Mouse (Mus musculus): ENCODE data around the gene Fmnl1. TPM values are rescaled to one million over a fixed set of nuclear protein-coding genes. Genes with fewer than 3 reads are reported as not detected.
A peak's percentile ranks its signal among the peaks of the same experiment; 100 is the strongest.
"Not testable (repeated sequence)": the region's sequence is repeated elsewhere in the genome, so short reads cannot be mapped to it uniquely, and the experiment has no call there.

The Fmnl1 gene
- polyA plus RNA-seq, 1 experiment from 2014 or later: 0.78 TPM

- H3K9ac ChIP-seq (replicated peaks): no peak overlapping the region
- H3K4me1 ChIP-seq (replicated peaks): no peaks in the 10 kb centered on the region
- ATAC-seq (ENCODE audit: insufficient number of reproducible peaks, insufficient read depth, low FRiP score, low TSS enrichment, low read depth): no peak
- H3K27me3 ChIP-seq: peaks cover 7% of the 10 kb centered on the region; the same call in 1 of the 2 replicates
- 64% methylated on average over 8 of the region's 8 CpGs for WGBS
- no peak overlapping the region for H3K4me3 ChIP-seq (replicated peaks)
- H3K27ac ChIP-seq: no peak overlapping the region
- H3K4me2 ChIP-seq: no peak overlapping the region
- H3K9me3 ChIP-seq: peaks cover 8% of the 10 kb centered on the region; the same call in 1 of the 2 replicates
- H3K36me3 ChIP-seq: no peaks in the 10 kb centered on the region
Observed at GRCm38 (mm10) chr11:103210291-103210690, 39.4 kb downstream of the Fmnl1 start.

- ATAC-seq (ENCODE audit: insufficient number of reproducible peaks, insufficient read depth, low FRiP score, low TSS enrichment, low read depth): no peak
- H3K4me2 ChIP-seq: no peak overlapping the region
- no peaks in the 10 kb centered on the region for H3K36me3 ChIP-seq
- H3K9ac ChIP-seq (replicated peaks): no peak overlapping the region
- H3K27ac ChIP-seq: no peak overlapping the region
- no peak overlapping the region for H3K4me3 ChIP-seq (replicated peaks)
- H3K27me3 ChIP-seq: peaks cover 23% of the 10 kb centered on the region
- peaks cover 12% of the 10 kb centered on the region for H3K4me1 ChIP-seq (replicated peaks)
- peaks cover 8% of the 10 kb centered on the region; the same call in 1 of the 2 replicates for H3K9me3 ChIP-seq
- 80% methylated on average over 5 of the region's 5 CpGs for WGBS
Observed at GRCm38 (mm10) chr11:103213712-103214111, 42.8 kb downstream of the Fmnl1 start.

GRCm38 (mm10) chr11:103215355-103215754 lies 44.4 kb downstream of the Fmnl1 start:
- ATAC-seq (ENCODE audit: insufficient number of reproducible peaks, insufficient read depth, low FRiP score, low TSS enrichment, low read depth): no peak
- Histone ChIP-seq H3K4me2 (no peak overlapping the region), H3K4me3 (replicated peaks) (no peak overlapping the region), H3K9me3 (peaks cover 8% of the 10 kb centered on the region; the same call in 1 of the 2 replicates), H3K27me3 (peaks cover 32% of the 10 kb centered on the region), H3K9ac (replicated peaks) (no peak overlapping the region), H3K36me3 (peaks cover 11% of the 10 kb centered on the region), H3K27ac (no peak overlapping the region), H3K4me1 (replicated peaks) (peaks cover 12% of the 10 kb centered on the region)
- 79% methylated on average over 1 of the region's 1 CpGs for WGBS

GRCm38 (mm10) chr11:103217790-103218516 lies 47.0 kb downstream of the Fmnl1 start, which contains the start of gene Spata32:
Gene Spata32 (minus strand): TSS chr11:103218432.
- Histone ChIP-seq H3K4me2 (peak within 1 kb of the TSS; percentile 75), H3K9me3 (peaks cover 8% of the 10 kb centered on the region; the same call in 1 of the 2 replicates), H3K27ac (no peak within 1 kb of the TSS), H3K4me3 (replicated peaks) (peak within 1 kb of the TSS; percentile 44), H3K27me3 (peaks cover 25% of the 10 kb centered on the region), H3K4me1 (replicated peaks) (peaks cover 12% of the 10 kb centered on the region), H3K9ac (replicated peaks) (peak within 1 kb of the TSS; percentile 8; the same call in 1 of the 2 replicates), H3K36me3 (peaks cover 27% of the 10 kb centered on the region)
- peak; percentile 79; the same call in 1 of the 2 replicates for ATAC-seq (ENCODE audit: insufficient number of reproducible peaks, insufficient read depth, low FRiP score, low TSS enrichment, low read depth)
- WGBS: 1% methylated on average over 45 of the region's 45 CpGs

- Histone ChIP-seq H3K9ac (replicated peaks) (0 out of 2 replicates have a peak overlapping the region, but pooled peaks have one; percentile 8), H3K27me3 (peaks cover 25% of the 10 kb centered on the region), H3K4me2 (peak overlapping the region; percentile 75), H3K27ac (no peak overlapping the region), H3K9me3 (peaks cover 5% of the 10 kb centered on the region; the same call in 1 of the 2 replicates), H3K36me3 (peaks cover 31% of the 10 kb centered on the region), H3K4me3 (replicated peaks) (peak overlapping the region; percentile 44), H3K4me1 (replicated peaks) (peaks cover 12% of the 10 kb centered on the region)
- WGBS: 20% methylated on average over 6 of the region's 6 CpGs
- 0 out of 2 replicates have a peak, but pooled peaks have one; percentile 6 for ATAC-seq (ENCODE audit: insufficient number of reproducible peaks, insufficient read depth, low FRiP score, low TSS enrichment, low read depth)
Observed at GRCm38 (mm10) chr11:103218517-103218901, 47.6 kb downstream of the Fmnl1 start.

GRCm38 (mm10) chr11:103219259-103219658 lies 48.4 kb downstream of the Fmnl1 start:
- peaks cover 12% of the 10 kb centered on the region for H3K4me1 ChIP-seq (replicated peaks)
- WGBS: 82% methylated on average over 5 of the region's 5 CpGs
- peaks cover 25% of the 10 kb centered on the region for H3K27me3 ChIP-seq
- H3K27ac ChIP-seq: no peak overlapping the region
- no peak overlapping the region for H3K4me3 ChIP-seq (replicated peaks)
- H3K9ac ChIP-seq (replicated peaks): no peak overlapping the region
- H3K36me3 ChIP-seq: peaks cover 39% of the 10 kb centered on the region
- H3K9me3 ChIP-seq: no peaks in the 10 kb centered on the region
- no peak overlapping the region for H3K4me2 ChIP-seq
- no peak for ATAC-seq (ENCODE audit: insufficient number of reproducible peaks, insufficient read depth, low FRiP score, low TSS enrichment, low read depth)

GRCm38 (mm10) chr11:103219995-103220394 lies 49.1 kb downstream of the Fmnl1 start:
- no peak overlapping the region for H3K27ac ChIP-seq
- H3K4me3 ChIP-seq (replicated peaks): no peak overlapping the region
- peaks cover 46% of the 10 kb centered on the region for H3K36me3 ChIP-seq
- no peak overlapping the region for H3K4me2 ChIP-seq
- H3K9ac ChIP-seq (replicated peaks): no peak overlapping the region
- no peak for ATAC-seq (ENCODE audit: insufficient number of reproducible peaks, insufficient read depth, low FRiP score, low TSS enrichment, low read depth)
- H3K4me1 ChIP-seq (replicated peaks): peaks cover 14% of the 10 kb centered on the region
- H3K27me3 ChIP-seq: peaks cover 25% of the 10 kb centered on the region
- no peaks in the 10 kb centered on the region for H3K9me3 ChIP-seq
- WGBS: 86% methylated on average over 4 of the region's 4 CpGs

GRCm38 (mm10) chr11:103221437-103221836 lies 50.5 kb downstream of the Fmnl1 start:
- H3K36me3 ChIP-seq: peaks cover 59% of the 10 kb centered on the region
- H3K4me1 ChIP-seq (replicated peaks): peaks cover 18% of the 10 kb centered on the region

GRCm38 (mm10) chr11:103222718-103223117 lies 51.8 kb downstream of the Fmnl1 start:
- 87% methylated on average over 4 of the region's 4 CpGs for WGBS
- not testable (repeated sequence) for H3K9me3 ChIP-seq; H3K4me3 ChIP-seq (replicated peaks); H3K27ac ChIP-seq; H3K9ac ChIP-seq (replicated peaks); ATAC-seq (ENCODE audit: insufficient number of reproducible peaks, insufficient read depth, low FRiP score, low TSS enrichment, low read depth); H3K4me2 ChIP-seq
- peaks cover 16% of the 10 kb centered on the region for H3K27me3 ChIP-seq
- peaks cover 15% of the 10 kb centered on the region for H3K4me1 ChIP-seq (replicated peaks)
- peaks cover 72% of the 10 kb centered on the region for H3K36me3 ChIP-seq

More at GRCm38 (mm10) chr11:103221437-103221836, 50.5 kb downstream of the Fmnl1 start:
- Histone ChIP-seq H3K27me3 (peaks cover 22% of the 10 kb centered on the region), H3K4me3 (replicated peaks) (no peak overlapping the region), H3K9me3 (no peaks in the 10 kb centered on the region), H3K9ac (replicated peaks) (no peak overlapping the region), H3K27ac (no peak overlapping the region), H3K4me2 (no peak overlapping the region)
- WGBS: 90% methylated on average over 6 of the region's 6 CpGs
- ATAC-seq (ENCODE audit: insufficient number of reproducible peaks, insufficient read depth, low FRiP score, low TSS enrichment, low read depth): no peak

- Histone ChIP-seq H3K9me3 (no peaks in the 10 kb centered on the region), H3K36me3 (peaks cover 75% of the 10 kb centered on the region), H3K4me1 (replicated peaks) (peaks cover 8% of the 10 kb centered on the region), H3K4me2 (no peak overlapping the region), H3K4me3 (replicated peaks) (no peak overlapping the region), H3K9ac (replicated peaks) (no peak overlapping the region), H3K27me3 (peaks cover 12% of the 10 kb centered on the region), H3K27ac (no peak overlapping the region)
- 87% methylated on average over 10 of the region's 10 CpGs for WGBS
- no peak for ATAC-seq (ENCODE audit: insufficient number of reproducible peaks, insufficient read depth, low FRiP score, low TSS enrichment, low read depth)
Observed at GRCm38 (mm10) chr11:103223444-103223843, 52.5 kb downstream of the Fmnl1 start.

GRCm38 (mm10) chr11:103223951-103224456 lies 53.1 kb downstream of the Fmnl1 start:
- Histone ChIP-seq H3K36me3 (peaks cover 81% of the 10 kb centered on the region), H3K9ac (replicated peaks) (no peak overlapping the region), H3K27me3 (peaks cover 6% of the 10 kb centered on the region), H3K27ac (no peak overlapping the region), H3K4me3 (replicated peaks) (no peak overlapping the region), H3K9me3 (no peaks in the 10 kb centered on the region), H3K4me1 (replicated peaks) (0 out of 2 replicates have a peak, but pooled peaks cover 6% of the 10 kb centered on the region), H3K4me2 (no peak overlapping the region)
- ATAC-seq (ENCODE audit: insufficient number of reproducible peaks, insufficient read depth, low FRiP score, low TSS enrichment, low read depth): no peak
- WGBS: 65% methylated on average over 18 of the region's 18 CpGs

Data from limb, embryonic 12.5 days (tissue).